ENCODE assay signal across 12 mouse cellular contexts in the genomic region with DNA sequence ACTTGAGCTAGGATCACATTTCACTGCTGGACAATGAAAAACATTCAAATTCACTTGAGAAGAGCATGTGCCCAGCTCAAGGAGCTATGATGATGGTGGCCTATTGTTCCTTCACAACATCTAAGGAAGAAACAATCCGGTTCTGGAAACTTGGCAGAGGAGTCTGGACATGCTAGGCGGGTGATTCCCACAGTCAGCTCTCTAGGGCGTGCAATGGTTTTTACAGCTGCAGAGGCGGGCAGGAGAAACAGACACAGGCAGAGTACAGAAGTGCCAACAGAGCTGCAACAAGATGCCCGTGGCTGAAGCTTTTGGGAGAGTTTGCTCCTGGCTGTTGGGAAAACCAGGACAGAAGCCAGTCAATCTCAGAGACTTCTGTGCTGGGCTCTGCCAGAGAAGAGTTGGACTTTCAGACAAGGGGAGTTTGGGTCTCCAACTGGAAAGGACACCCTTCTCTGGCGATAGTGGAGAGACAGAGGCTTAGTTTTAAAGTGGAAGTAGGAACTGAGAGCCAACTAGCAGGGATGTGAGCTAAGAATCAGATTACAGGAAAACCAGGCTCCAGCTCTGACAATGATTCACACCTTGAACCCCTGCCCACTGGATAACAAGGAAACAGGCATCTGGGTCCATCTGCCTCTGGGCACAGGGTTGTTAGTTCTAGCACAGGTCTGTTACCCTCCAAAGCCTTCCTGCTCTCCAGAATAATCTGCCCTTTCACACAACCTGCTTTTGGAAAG. TPM values are rescaled to one million over a fixed set of nuclear protein-coding genes. Genes with fewer than 3 reads are reported as not detected.
DNase-seq lines count a peak whose midpoint lies in the region; ATAC-seq lines count a peak whose summit lies in the region.
"Had no signal": no experiment of that assay in that cellular context is flagged by ENCODE, and none has a peak within 500 bp of the region (broad histone marks: within the 10 kb centered on the region; RNA-seq: fewer than 3 reads in every experiment).

No protein-coding gene starts in this region.

- WGBS in limb, embryonic 15.5 days = 56% methylated on average over 6 of the region's 6 CpGs
- WGBS in limb, embryonic 10.5 days = 82% methylated on average over 6 of the region's 6 CpGs
- WGBS in midbrain, embryonic 16.5 days = 81% methylated on average over 6 of the region's 6 CpGs

- peak overlapping the region; percentile 11; the same call in 1 of the 2 replicates for H3K27ac ChIP-seq in limb, embryonic 15.5 days
- no peak overlapping the region for H3K27ac ChIP-seq in limb, embryonic 10.5 days
- H3K27ac ChIP-seq in midbrain, embryonic 16.5 days (ENCODE audit: low read length) = no peak overlapping the region
- H3K27ac ChIP-seq: macrophage; stomach, postnatal 0 days had no signal

- no peak for ATAC-seq in limb, embryonic 15.5 days (ENCODE audit: insufficient number of reproducible peaks, low FRiP score, low TSS enrichment, low read depth)
- ATAC-seq in midbrain, embryonic 16.5 days = no peak
- ATAC-seq: hindbrain, embryonic 16.5 days had no signal

- no peak for DNase-seq in limb, embryonic 10.5 days (ENCODE audit: low spot score)
- peak; percentile 84 for DNase-seq in NIH3T3 (ENCODE audit: low read depth)
- peak; percentile 17 for DNase-seq in gastrocnemius, postnatal 10 days
- DNase-seq in heart, postnatal 14 days = peak; percentile 22 to 44
- DNase-seq in thymus, adult 18-20 months = no peak
- no peak for DNase-seq in cerebellum, adult 8-10 months
- DNase-seq: cerebellum, postnatal 36 days had no signal

- no peak overlapping the region for H3K9ac ChIP-seq in limb, embryonic 15.5 days
- H3K9ac ChIP-seq in midbrain, embryonic 16.5 days (ENCODE audit: low read depth, low read length) = no peak overlapping the region

- peaks cover 8% of the 10 kb centered on the region; the same call in 1 of the 2 replicates for H3K4me1 ChIP-seq in limb, embryonic 15.5 days
- H3K4me1 ChIP-seq in limb, embryonic 10.5 days = peaks cover 8% of the 10 kb centered on the region
- no peaks in the 10 kb centered on the region for H3K4me1 ChIP-seq in midbrain, embryonic 16.5 days (ENCODE audit: control insufficient read depth, insufficient read depth, low read length)

- no peak overlapping the region for H3K4me2 ChIP-seq in limb, embryonic 15.5 days
- H3K4me2 ChIP-seq in midbrain, embryonic 16.5 days (ENCODE audit: low read length) = no peak overlapping the region

- intact Hi-C loops in heart, postnatal 14 days (cut with DNase I) = no loop called here

- no peaks in the 10 kb centered on the region for H3K36me3 ChIP-seq in limb, embryonic 15.5 days
- no peaks in the 10 kb centered on the region for H3K36me3 ChIP-seq in limb, embryonic 10.5 days
- no peaks in the 10 kb centered on the region for H3K36me3 ChIP-seq in midbrain, embryonic 16.5 days (ENCODE audit: control insufficient read depth, insufficient read depth, low read length)

- no peak overlapping the region for H3K4me3 ChIP-seq in limb, embryonic 15.5 days
- no peak overlapping the region for H3K4me3 ChIP-seq in limb, embryonic 10.5 days
- H3K4me3 ChIP-seq in midbrain, embryonic 16.5 days (ENCODE audit: low read depth, low read length) = no peak overlapping the region

- no peaks in the 10 kb centered on the region for H3K27me3 ChIP-seq in limb, embryonic 15.5 days
- H3K27me3 ChIP-seq in limb, embryonic 10.5 days (ENCODE audit: low read depth, poor library complexity, severe bottlenecking) = no peaks in the 10 kb centered on the region
- no peaks in the 10 kb centered on the region for H3K27me3 ChIP-seq in midbrain, embryonic 16.5 days (ENCODE audit: control insufficient read depth, insufficient read depth, low read depth, low read length)

- no peaks in the 10 kb centered on the region for H3K9me3 ChIP-seq in limb, embryonic 15.5 days
- H3K9me3 ChIP-seq in limb, embryonic 10.5 days (replicated peaks) = no peaks in the 10 kb centered on the region
- no peaks in the 10 kb centered on the region for H3K9me3 ChIP-seq in midbrain, embryonic 16.5 days (replicated peaks; ENCODE audit: control insufficient read depth, low read length, poor library complexity, severe bottlenecking)

RNA-seq across cellular contexts. Expression of a gene that starts 28.6 kb away (rescaled TPM):
- 14.6 and 18.4 TPM in 2 replicates for polyA plus RNA-seq in limb, embryonic 15.5 days (2015; fragmentation: Nextera tagmentation; extraction: Ambion mirVana)
- polyA plus RNA-seq in limb, embryonic 10.5 days (2016; fragmentation: Nextera tagmentation; extraction: Ambion mirVana) = 3.7 and 3.8 TPM in 2 replicates
- 10 to 100 TPM in 1 of 2 experiments, 1 to 10 TPM in 1; 9.9 to 13.5 TPM for total RNA-seq in gastrocnemius, postnatal 10 days (2021)
- total RNA-seq in heart, postnatal 14 days (2021) = 10 to 100 TPM; 30.1 to 34.3 TPM
- 6.9 and 9.0 TPM in 2 replicates for polyA plus RNA-seq in midbrain, embryonic 16.5 days (2015; fragmentation: Nextera tagmentation; extraction: Ambion mirVana)

Comparison
In these comparisons a context has a peak if more than half of its experiments do, and no peak if none do; other contexts are left out.
1. DNase-seq: peak in NIH3T3 (single experiment), gastrocnemius, postnatal 10 days (single experiment) and heart, postnatal 14 days (2 of 2); none in limb, embryonic 10.5 days (single experiment), thymus, adult 18-20 months (0 of 2) and cerebellum, adult 8-10 months (single experiment).